Mouse (Mus musculus): ENCODE data around the gene Mpped2. TPM values are rescaled to one million over a fixed set of nuclear protein-coding genes. Genes with fewer than 3 reads are reported as not detected.

The Mpped2 gene
- polyA plus RNA-seq, 1 experiment from 2014 or later, result 8.0 TPM

DNA sequence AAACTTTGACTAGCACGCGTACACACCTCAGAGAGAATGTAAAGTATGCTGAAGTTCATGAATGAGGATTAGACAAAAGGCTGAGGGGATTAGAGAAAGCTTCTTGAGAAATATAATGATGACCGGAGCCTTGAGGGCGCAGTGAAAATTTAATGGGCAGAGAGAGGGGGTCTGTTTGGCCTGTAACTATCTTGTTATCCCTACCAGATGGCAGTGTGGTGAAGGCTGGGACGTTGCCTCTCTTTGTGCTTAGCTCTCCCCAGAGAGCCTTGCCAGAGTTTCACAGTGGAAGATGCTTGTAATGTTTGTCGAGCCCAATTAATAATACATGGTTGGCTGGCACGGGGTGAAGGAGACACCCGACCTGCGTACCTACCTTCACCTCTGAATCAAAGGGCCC lies 156.3 kb downstream of the Mpped2 start:
- no peak for ATAC-seq
- H3K9ac ChIP-seq (ENCODE audit: low read depth, low read length), result no peak overlapping the region

DNA sequence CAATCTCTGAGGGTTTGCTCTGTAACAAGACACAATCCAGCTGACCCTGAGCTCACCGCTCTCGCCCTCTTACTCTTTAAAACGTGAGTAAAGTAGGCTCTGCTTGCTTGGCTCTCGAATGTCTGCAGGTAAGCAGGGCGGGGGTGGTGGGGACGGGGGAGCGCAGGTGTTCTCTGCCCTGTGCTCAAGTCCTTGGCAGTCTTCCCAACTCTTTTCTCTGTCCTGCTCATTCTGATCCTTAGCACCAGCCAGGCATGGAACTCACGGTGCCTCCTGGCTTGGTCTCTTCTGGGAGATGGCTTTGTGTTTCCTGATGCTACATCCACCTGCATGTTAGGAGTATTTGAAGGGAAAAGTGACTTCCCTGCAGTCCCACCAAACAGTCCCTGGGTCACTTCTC lies 158.4 kb downstream of the Mpped2 start:
- Histone ChIP-seq H3K4me3 (ENCODE audit: low read depth, low read length) (no peak overlapping the region), H3K4me2 (replicated peaks; ENCODE audit: low read depth) (no peak overlapping the region), H3K27me3 (replicated peaks; ENCODE audit: control insufficient read depth, insufficient read depth, low read length) (no peaks in the 10 kb centered on the region), H3K9me3 (ENCODE audit: control insufficient read depth) (no peaks in the 10 kb centered on the region), H3K4me1 (replicated peaks; ENCODE audit: control insufficient read depth, insufficient read depth, low read length) (peaks cover 8% of the 10 kb centered on the region; the same call in 1 of the 2 replicates), H3K36me3 (ENCODE audit: control insufficient read depth, insufficient read depth) (no peaks in the 10 kb centered on the region), H3K27ac (ENCODE audit: low read depth, low read length) (no peak overlapping the region), H3K9ac (ENCODE audit: low read depth, low read length) (no peak overlapping the region)
- 68% methylated on average over 8 of the region's 8 CpGs for WGBS
- TF ChIP-seq CTCF (IDR thresholded peaks at IDR 0.05; ENCODE audit: low read depth), result no peak
- no peak for ATAC-seq

More for the DNA sequence above, 156.3 kb downstream of the Mpped2 start:
- WGBS, result 85% methylated on average over 9 of the region's 9 CpGs
- Histone ChIP-seq H3K27me3 (replicated peaks; ENCODE audit: control insufficient read depth, insufficient read depth, low read length) (no peaks in the 10 kb centered on the region), H3K4me1 (replicated peaks; ENCODE audit: control insufficient read depth, insufficient read depth, low read length) (no peaks in the 10 kb centered on the region), H3K4me3 (ENCODE audit: low read depth, low read length) (no peak overlapping the region), H3K36me3 (ENCODE audit: control insufficient read depth, insufficient read depth) (no peaks in the 10 kb centered on the region), H3K9me3 (ENCODE audit: control insufficient read depth) (no peaks in the 10 kb centered on the region), H3K27ac (ENCODE audit: low read depth, low read length) (no peak overlapping the region), H3K4me2 (replicated peaks; ENCODE audit: low read depth) (no peak overlapping the region)
- TF ChIP-seq CTCF (IDR thresholded peaks at IDR 0.05; ENCODE audit: low read depth), result no peak

DNA sequence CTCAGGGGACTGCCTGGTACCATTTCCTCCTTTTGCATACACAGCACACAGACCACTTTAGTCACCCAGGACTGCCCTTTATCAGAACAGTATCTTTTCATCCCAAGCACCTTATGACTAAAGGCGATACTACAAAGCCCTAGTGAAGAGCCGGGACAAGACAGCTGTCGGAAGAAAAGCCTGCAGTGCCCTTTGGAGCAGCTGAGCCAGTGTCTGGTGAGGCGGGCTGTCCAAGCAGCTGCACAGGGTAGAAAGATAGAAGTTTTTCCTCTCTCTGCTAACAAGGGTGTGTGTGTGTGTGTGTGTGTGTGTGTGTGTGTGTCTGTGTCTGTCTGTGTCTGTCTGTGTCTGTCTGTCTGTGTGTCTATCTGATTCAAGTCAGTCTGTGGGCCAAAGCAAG lies 161.1 kb downstream of the Mpped2 start:
- no peak for ATAC-seq
- Histone ChIP-seq H3K9ac (ENCODE audit: low read depth, low read length) (no peak overlapping the region), H3K4me3 (ENCODE audit: low read depth, low read length) (no peak overlapping the region), H3K36me3 (ENCODE audit: control insufficient read depth, insufficient read depth) (no peaks in the 10 kb centered on the region), H3K4me2 (replicated peaks; ENCODE audit: low read depth) (no peak overlapping the region), H3K4me1 (replicated peaks; ENCODE audit: control insufficient read depth, insufficient read depth, low read length) (peaks cover 8% of the 10 kb centered on the region; the same call in 1 of the 2 replicates), H3K27ac (ENCODE audit: low read depth, low read length) (no peak overlapping the region), H3K27me3 (replicated peaks; ENCODE audit: control insufficient read depth, insufficient read depth, low read length) (no peaks in the 10 kb centered on the region), H3K9me3 (ENCODE audit: control insufficient read depth) (no peaks in the 10 kb centered on the region)
- no peak for TF ChIP-seq CTCF (IDR thresholded peaks at IDR 0.05; ENCODE audit: low read depth)
- WGBS, result 57% methylated on average over 4 of the region's 4 CpGs

DNA sequence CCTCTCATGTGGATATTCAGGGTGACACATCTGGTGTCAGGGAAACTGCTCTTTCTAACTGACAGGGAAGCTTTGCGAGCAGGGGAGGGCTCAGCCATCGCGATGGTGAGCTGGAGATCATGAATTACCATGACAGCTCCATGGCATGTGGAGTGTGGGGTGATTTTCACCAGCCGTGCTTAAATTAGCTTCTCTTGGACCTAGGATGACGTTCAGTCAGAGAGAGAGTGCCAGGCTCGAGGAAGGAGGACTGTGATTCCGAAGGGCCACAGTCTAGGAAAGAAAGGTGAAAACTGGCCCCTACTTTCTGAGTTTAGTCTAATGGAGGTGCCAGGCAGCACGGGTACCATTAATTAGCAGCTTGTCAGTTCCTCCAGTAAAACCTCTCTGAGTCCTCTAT lies 161.7 kb downstream of the Mpped2 start:
- Histone ChIP-seq H3K9ac (ENCODE audit: low read depth, low read length) (no peak overlapping the region), H3K4me2 (replicated peaks; ENCODE audit: low read depth) (peak overlapping the region; percentile 52), H3K4me3 (ENCODE audit: low read depth, low read length) (no peak overlapping the region), H3K36me3 (ENCODE audit: control insufficient read depth, insufficient read depth) (no peaks in the 10 kb centered on the region), H3K27me3 (replicated peaks; ENCODE audit: control insufficient read depth, insufficient read depth, low read length) (no peaks in the 10 kb centered on the region), H3K27ac (ENCODE audit: low read depth, low read length) (no peak overlapping the region), H3K9me3 (ENCODE audit: control insufficient read depth) (no peaks in the 10 kb centered on the region), H3K4me1 (replicated peaks; ENCODE audit: control insufficient read depth, insufficient read depth, low read length) (peaks cover 8% of the 10 kb centered on the region; the same call in 1 of the 2 replicates)
- WGBS, result 45% methylated on average over 8 of the region's 8 CpGs
- ATAC-seq, result no peak
- no peak for TF ChIP-seq CTCF (IDR thresholded peaks at IDR 0.05; ENCODE audit: low read depth)

DNA sequence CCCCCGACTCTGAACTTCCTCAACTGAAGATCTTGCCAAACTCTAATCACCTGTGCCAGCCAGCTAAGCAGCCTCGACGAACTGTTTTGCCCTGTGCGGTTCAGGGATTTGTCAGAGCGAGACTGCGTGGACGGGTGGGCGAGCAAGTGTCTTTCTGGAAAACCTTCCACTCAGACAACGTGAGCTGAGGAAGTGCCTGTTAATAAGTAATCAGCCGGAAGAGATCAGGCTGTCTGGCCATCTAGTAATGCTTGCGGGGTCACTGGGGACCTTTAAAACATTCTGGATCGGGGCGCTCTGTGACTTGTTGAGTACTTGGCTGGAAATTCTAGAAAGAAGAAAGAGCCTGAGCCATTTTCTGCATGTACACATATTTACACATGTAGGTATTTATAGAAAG lies 162.1 kb downstream of the Mpped2 start:
- Histone ChIP-seq H3K27me3 (replicated peaks; ENCODE audit: control insufficient read depth, insufficient read depth, low read length) (no peaks in the 10 kb centered on the region), H3K9me3 (ENCODE audit: control insufficient read depth) (no peaks in the 10 kb centered on the region), H3K4me2 (replicated peaks; ENCODE audit: low read depth) (peak overlapping the region; percentile 52), H3K27ac (ENCODE audit: low read depth, low read length) (no peak overlapping the region), H3K4me3 (ENCODE audit: low read depth, low read length) (peak overlapping the region; percentile 2; the same call in 1 of the 2 replicates), H3K4me1 (replicated peaks; ENCODE audit: control insufficient read depth, insufficient read depth, low read length) (peaks cover 8% of the 10 kb centered on the region; the same call in 1 of the 2 replicates), H3K36me3 (ENCODE audit: control insufficient read depth, insufficient read depth) (no peaks in the 10 kb centered on the region), H3K9ac (ENCODE audit: low read depth, low read length) (no peak overlapping the region)
- peak; percentile 49; the same call in 1 of the 2 replicates for ATAC-seq
- 23% methylated on average over 13 of the region's 13 CpGs for WGBS
- no peak for TF ChIP-seq CTCF (IDR thresholded peaks at IDR 0.05; ENCODE audit: low read depth)

DNA sequence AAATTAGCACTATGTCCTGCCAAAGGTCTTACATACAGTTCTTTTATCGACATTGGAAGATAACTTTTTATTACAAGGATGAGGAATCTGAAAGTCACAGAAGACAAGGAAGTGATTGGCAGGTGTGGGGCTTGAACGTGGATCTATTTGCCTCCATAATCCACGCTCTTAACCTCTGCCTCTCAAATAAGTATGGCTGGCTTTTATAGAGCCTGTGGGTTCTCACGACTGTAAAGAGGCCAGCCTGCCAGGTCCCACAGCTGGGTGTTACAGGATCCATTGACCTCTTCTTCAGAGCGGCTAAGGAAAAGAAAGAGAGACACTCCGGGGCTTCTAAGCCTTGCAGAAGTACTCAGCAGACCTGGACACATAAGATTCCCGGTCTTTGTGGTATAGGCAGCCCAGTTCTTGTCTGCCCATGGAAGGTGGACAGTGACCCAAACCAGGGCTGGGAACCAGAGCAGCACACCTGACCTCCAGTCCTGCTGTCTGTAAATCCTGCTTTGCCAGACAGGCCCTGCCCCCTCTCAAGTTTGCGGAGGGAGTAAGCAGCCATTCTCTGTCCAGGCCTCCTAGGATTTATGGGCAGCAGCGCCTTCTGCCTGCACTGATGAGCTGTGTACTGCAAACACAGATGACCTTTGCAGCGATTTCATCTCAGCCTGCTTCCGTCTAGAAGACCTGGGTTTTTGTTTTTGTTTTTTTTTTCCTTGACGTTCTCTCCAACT lies 162.7 kb downstream of the Mpped2 start:
- Histone ChIP-seq H3K4me3 (ENCODE audit: low read depth, low read length) (0 out of 2 replicates have a peak overlapping the region, but pooled peaks have one; percentile 2), H3K9me3 (ENCODE audit: control insufficient read depth) (no peaks in the 10 kb centered on the region), H3K4me2 (replicated peaks; ENCODE audit: low read depth) (peak overlapping the region; percentile 52), H3K9ac (ENCODE audit: low read depth, low read length) (no peak overlapping the region), H3K27me3 (replicated peaks; ENCODE audit: control insufficient read depth, insufficient read depth, low read length) (no peaks in the 10 kb centered on the region), H3K4me1 (replicated peaks; ENCODE audit: control insufficient read depth, insufficient read depth, low read length) (peaks cover 8% of the 10 kb centered on the region; the same call in 1 of the 2 replicates), H3K27ac (ENCODE audit: low read depth, low read length) (peak overlapping the region; percentile 42), H3K36me3 (ENCODE audit: control insufficient read depth, insufficient read depth) (no peaks in the 10 kb centered on the region)
- 19% methylated on average over 12 of the region's 12 CpGs for WGBS
- peak; percentile 67; the same call in 1 of the 2 replicates for ATAC-seq
- peak; percentile 61 for TF ChIP-seq CTCF (IDR thresholded peaks at IDR 0.05; ENCODE audit: low read depth)
